Mouse (Mus musculus): ENCODE data around the gene Tmem242. TPM values are rescaled to one million over a fixed set of nuclear protein-coding genes. Genes with fewer than 3 reads are reported as not detected.
"Not testable (repeated sequence)": the region's sequence is repeated elsewhere in the genome, so short reads cannot be mapped to it uniquely, and the experiment has no call there.

The Tmem242 gene
- polyA plus RNA-seq, 1 experiment from 2014 or later = 104 TPM

- not testable (repeated sequence) for H3K27ac ChIP-seq; H3K4me2 ChIP-seq; H3K9ac ChIP-seq; H3K27me3 ChIP-seq (replicated peaks); H3K4me1 ChIP-seq; H3K36me3 ChIP-seq; ATAC-seq (ENCODE audit: insufficient read depth, low FRiP score, low read depth); H3K4me3 ChIP-seq (replicated peaks); H3K9me3 ChIP-seq
- 79% methylated on average over 5 of the region's 5 CpGs for WGBS
Observed at GRCm38 (mm10) chr17:5442403-5442802, 2.3 kb upstream of the Tmem242 start.

DNA sequence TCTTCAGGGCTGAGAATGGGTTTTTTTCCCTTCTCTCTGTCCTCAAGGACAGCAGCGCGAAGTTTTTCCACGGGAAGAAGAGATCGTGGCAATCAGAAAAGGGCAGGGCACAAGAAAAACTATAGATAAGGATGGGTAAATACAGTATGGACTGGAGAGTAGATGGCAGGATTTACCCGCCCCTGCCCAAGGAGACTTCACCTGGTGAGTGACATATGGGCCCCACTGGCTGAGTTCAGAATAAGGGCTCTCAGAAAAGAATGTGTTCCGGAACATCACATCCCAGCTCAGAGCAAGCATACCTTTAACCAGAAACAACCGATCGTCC lies 264 bp downstream of the Tmem242 start:
- H3K9ac ChIP-seq = peak overlapping the region; percentile 73
- H3K27ac ChIP-seq = peak overlapping the region; percentile 69

DNA sequence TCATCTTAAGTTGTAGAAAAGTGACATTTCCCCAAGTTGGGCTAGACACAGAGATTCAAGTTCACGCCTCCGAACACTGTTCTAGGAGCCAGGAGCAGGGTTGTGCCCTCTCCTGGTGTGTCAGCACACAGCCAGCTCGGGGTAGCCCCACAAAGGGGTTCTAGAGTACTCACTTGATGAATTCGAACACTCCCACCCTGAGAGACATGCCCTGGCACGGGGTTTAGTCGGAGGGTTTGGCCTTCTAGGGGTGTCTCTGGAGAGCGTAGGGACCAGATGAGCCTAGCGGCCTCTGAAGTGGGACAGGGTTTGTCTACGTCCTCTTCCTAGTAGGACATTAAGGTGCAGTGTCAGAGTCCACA lies 10.3 kb downstream of the Tmem242 start:
- no peak overlapping the region for H3K27ac ChIP-seq
- no peak overlapping the region for H3K9ac ChIP-seq
- ATAC-seq (ENCODE audit: insufficient read depth, low FRiP score, low read depth) = no peak
- no peak overlapping the region for H3K4me2 ChIP-seq
- 78% methylated on average over 9 of the region's 9 CpGs for WGBS
- H3K4me3 ChIP-seq (replicated peaks) = no peak overlapping the region
- H3K36me3 ChIP-seq = peaks cover 20% of the 10 kb centered on the region
- H3K9me3 ChIP-seq = no peaks in the 10 kb centered on the region
- H3K27me3 ChIP-seq (replicated peaks) = no peaks in the 10 kb centered on the region
- no peaks in the 10 kb centered on the region for H3K4me1 ChIP-seq

More for the DNA sequence above, 264 bp downstream of the Tmem242 start:
- WGBS = under 1% methylated on average over 8 of the region's 8 CpGs
- Histone ChIP-seq H3K4me1 (peaks cover 8% of the 10 kb centered on the region), H3K9me3 (no peaks in the 10 kb centered on the region), H3K4me2 (peak overlapping the region; percentile 62), H3K36me3 (no peaks in the 10 kb centered on the region), H3K27me3 (replicated peaks) (no peaks in the 10 kb centered on the region), H3K4me3 (replicated peaks) (peak overlapping the region; percentile 69)
- no peak for ATAC-seq (ENCODE audit: insufficient read depth, low FRiP score, low read depth)

- ATAC-seq (ENCODE audit: insufficient read depth, low FRiP score, low read depth) = peak; percentile 65
- Histone ChIP-seq H3K9me3 (no peaks in the 10 kb centered on the region), H3K4me1 (no peaks in the 10 kb centered on the region), H3K4me3 (replicated peaks) (no peak overlapping the region), H3K36me3 (peaks cover 20% of the 10 kb centered on the region), H3K9ac (no peak overlapping the region), H3K27me3 (replicated peaks) (no peaks in the 10 kb centered on the region), H3K27ac (no peak overlapping the region), H3K4me2 (no peak overlapping the region)
- WGBS = 55% methylated on average over 10 of the region's 10 CpGs
Observed at GRCm38 (mm10) chr17:5429090-5429771, 10.8 kb downstream of the Tmem242 start.

DNA sequence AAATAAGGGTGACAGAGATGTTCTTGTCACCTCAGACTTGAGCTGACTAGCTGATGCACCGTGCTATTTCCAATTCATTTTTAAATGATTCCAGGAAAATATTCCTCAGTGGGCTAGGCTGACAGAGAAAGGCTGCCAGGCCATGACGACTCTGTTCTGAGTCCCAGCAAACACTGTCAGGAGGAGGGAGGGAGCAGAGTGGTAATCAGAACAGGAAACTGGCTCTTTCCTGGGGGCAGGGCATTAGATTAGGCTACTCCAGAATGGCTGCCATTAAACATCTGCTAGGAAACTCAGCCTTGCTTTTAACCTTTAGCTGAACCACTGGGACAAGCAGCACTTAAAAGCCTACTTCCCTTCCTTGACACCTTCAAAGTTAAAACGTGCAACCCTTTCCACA lies 14.9 kb downstream of the Tmem242 start:
- H3K36me3 ChIP-seq = no peaks in the 10 kb centered on the region
- no peaks in the 10 kb centered on the region for H3K27me3 ChIP-seq (replicated peaks)
- H3K9me3 ChIP-seq = no peaks in the 10 kb centered on the region
- H3K4me3 ChIP-seq (replicated peaks) = no peak overlapping the region
- H3K4me1 ChIP-seq = no peaks in the 10 kb centered on the region
- no peak for ATAC-seq (ENCODE audit: insufficient read depth, low FRiP score, low read depth)
- WGBS = 44% methylated on average over 3 of the region's 3 CpGs
- no peak overlapping the region for H3K4me2 ChIP-seq
- H3K27ac ChIP-seq = no peak overlapping the region
- no peak overlapping the region for H3K9ac ChIP-seq

DNA sequence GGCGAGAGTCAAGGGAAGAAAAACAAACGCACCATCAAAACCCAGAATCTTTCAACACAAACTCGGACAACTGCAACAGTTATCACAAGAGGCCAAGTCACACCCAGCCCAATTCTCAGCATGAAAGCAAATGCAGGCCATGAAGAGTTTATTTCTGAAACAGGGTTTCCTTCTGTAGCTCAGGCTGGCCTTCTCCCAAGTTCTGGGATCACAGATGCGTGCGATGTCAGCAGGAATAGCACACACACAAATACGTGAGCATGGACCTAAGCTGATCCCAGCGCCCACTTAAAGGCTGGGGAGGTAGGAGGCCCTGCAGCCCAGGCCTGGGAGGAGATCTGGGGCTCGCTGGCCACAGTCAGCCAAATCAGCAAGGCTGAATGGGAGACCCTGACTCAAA lies 15.9 kb downstream of the Tmem242 start:
- H3K9me3 ChIP-seq = no peaks in the 10 kb centered on the region
- no peaks in the 10 kb centered on the region for H3K36me3 ChIP-seq
- no peaks in the 10 kb centered on the region for H3K4me1 ChIP-seq
- no peak overlapping the region for H3K9ac ChIP-seq
- no peak overlapping the region for H3K27ac ChIP-seq
- H3K27me3 ChIP-seq (replicated peaks) = no peaks in the 10 kb centered on the region
- no peak overlapping the region for H3K4me2 ChIP-seq
- no peak overlapping the region for H3K4me3 ChIP-seq (replicated peaks)
- ATAC-seq (ENCODE audit: insufficient read depth, low FRiP score, low read depth) = no peak
- WGBS = 83% methylated on average over 8 of the region's 8 CpGs

DNA sequence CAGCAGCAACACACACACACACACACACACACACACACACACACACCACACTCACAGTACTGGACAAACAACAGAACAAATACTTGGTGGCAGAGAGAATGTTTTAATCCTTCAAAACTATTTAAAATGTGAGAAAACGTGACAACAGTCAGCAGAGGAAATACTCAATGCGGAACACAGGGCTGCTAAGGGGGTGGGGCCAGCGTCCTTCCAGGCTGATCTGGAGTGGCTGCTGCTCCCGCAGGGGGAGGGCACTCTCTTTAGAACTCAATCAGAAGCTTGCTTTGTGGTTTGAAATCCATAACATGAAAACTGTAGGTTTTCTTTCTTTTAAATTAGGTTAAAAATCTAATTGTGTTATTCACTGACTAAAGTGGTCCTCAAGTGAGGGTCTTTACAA lies 18.2 kb downstream of the Tmem242 start:
- H3K9me3 ChIP-seq = no peaks in the 10 kb centered on the region
- no peak overlapping the region for H3K4me2 ChIP-seq
- no peaks in the 10 kb centered on the region for H3K27me3 ChIP-seq (replicated peaks)
- 0 out of 2 replicates have a peak, but pooled peaks cover 7% of the 10 kb centered on the region for H3K36me3 ChIP-seq
- WGBS = 46% methylated on average over 4 of the region's 4 CpGs
- no peak overlapping the region for H3K9ac ChIP-seq
- ATAC-seq (ENCODE audit: insufficient read depth, low FRiP score, low read depth) = no peak
- no peaks in the 10 kb centered on the region for H3K4me1 ChIP-seq
- no peak overlapping the region for H3K27ac ChIP-seq
- no peak overlapping the region for H3K4me3 ChIP-seq (replicated peaks)

GRCm38 (mm10) chr17:5419771-5420518 lies 20.1 kb downstream of the Tmem242 start:
- Histone ChIP-seq H3K4me2 (no peak overlapping the region), H3K27me3 (replicated peaks) (no peaks in the 10 kb centered on the region), H3K9me3 (no peaks in the 10 kb centered on the region), H3K4me3 (replicated peaks) (no peak overlapping the region), H3K27ac (no peak overlapping the region), H3K9ac (no peak overlapping the region), H3K4me1 (no peaks in the 10 kb centered on the region), H3K36me3 (0 out of 2 replicates have a peak, but pooled peaks cover 7% of the 10 kb centered on the region)
- ATAC-seq (ENCODE audit: insufficient read depth, low FRiP score, low read depth) = no peak
- 64% methylated on average over 6 of the region's 6 CpGs for WGBS

- no peak for ATAC-seq (ENCODE audit: insufficient read depth, low FRiP score, low read depth)
- H3K27me3 ChIP-seq (replicated peaks) = no peaks in the 10 kb centered on the region
- no peak overlapping the region for H3K9ac ChIP-seq
- H3K9me3 ChIP-seq = no peaks in the 10 kb centered on the region
- WGBS = 84% methylated on average over 9 of the region's 9 CpGs
- H3K4me1 ChIP-seq = no peaks in the 10 kb centered on the region
- no peak overlapping the region for H3K27ac ChIP-seq
- 0 out of 2 replicates have a peak, but pooled peaks cover 7% of the 10 kb centered on the region for H3K36me3 ChIP-seq
- H3K4me2 ChIP-seq = no peak overlapping the region
- H3K4me3 ChIP-seq (replicated peaks) = no peak overlapping the region
Observed at GRCm38 (mm10) chr17:5419056-5419455, 21.0 kb downstream of the Tmem242 start.

GRCm38 (mm10) chr17:5418545-5418944 lies 21.5 kb downstream of the Tmem242 start, which contains the start of gene Ldhal6b:
Gene Ldhal6b, minus strand, starts transcription at chr17:5418767.
- 97% methylated on average over 11 of the region's 11 CpGs for WGBS
- Histone ChIP-seq H3K4me1 (no peaks in the 10 kb centered on the region), H3K4me2 (no peak within 1 kb of the TSS), H3K9me3 (no peaks in the 10 kb centered on the region), H3K9ac (no peak within 1 kb of the TSS), H3K27ac (no peak within 1 kb of the TSS), H3K27me3 (replicated peaks) (no peaks in the 10 kb centered on the region), H3K36me3 (0 out of 2 replicates have a peak, but pooled peaks cover 7% of the 10 kb centered on the region), H3K4me3 (replicated peaks) (no peak within 1 kb of the TSS)
- no peak for ATAC-seq (ENCODE audit: insufficient read depth, low FRiP score, low read depth)

- ATAC-seq (ENCODE audit: insufficient read depth, low FRiP score, low read depth) = no peak
- no peak overlapping the region for H3K9ac ChIP-seq
- H3K4me2 ChIP-seq = no peak overlapping the region
- no peaks in the 10 kb centered on the region for H3K4me1 ChIP-seq
- H3K36me3 ChIP-seq = 0 out of 2 replicates have a peak, but pooled peaks cover 7% of the 10 kb centered on the region
- WGBS = 93% methylated on average over 3 of the region's 3 CpGs
- H3K27ac ChIP-seq = no peak overlapping the region
- no peaks in the 10 kb centered on the region for H3K9me3 ChIP-seq
- H3K4me3 ChIP-seq (replicated peaks) = no peak overlapping the region
- no peaks in the 10 kb centered on the region for H3K27me3 ChIP-seq (replicated peaks)
Observed at GRCm38 (mm10) chr17:5416518-5416917, 23.5 kb downstream of the Tmem242 start.

DNA sequence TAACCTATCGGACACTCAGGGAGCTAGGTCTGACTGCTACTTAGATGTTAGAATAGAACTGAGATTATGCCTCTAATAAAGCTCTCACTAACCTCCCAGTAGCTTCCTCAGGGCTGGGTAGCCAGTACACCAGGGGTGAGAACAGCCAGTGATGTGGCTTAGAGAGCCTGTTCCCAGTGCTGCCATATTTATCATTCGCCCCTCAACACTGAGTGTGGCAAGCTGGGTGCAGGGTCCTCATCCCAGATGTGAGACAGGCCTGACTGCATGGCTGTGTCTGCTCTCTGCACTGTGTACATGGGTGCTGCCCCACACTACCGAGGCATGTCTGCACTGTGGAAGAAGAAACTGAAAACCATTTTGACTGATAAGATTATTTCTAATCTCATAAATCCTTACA lies 26.0 kb downstream of the Tmem242 start:
- WGBS = 78% methylated on average over 3 of the region's 3 CpGs
- H3K4me1 ChIP-seq = no peaks in the 10 kb centered on the region
- H3K4me3 ChIP-seq (replicated peaks) = no peak overlapping the region
- no peak for ATAC-seq (ENCODE audit: insufficient read depth, low FRiP score, low read depth)
- no peaks in the 10 kb centered on the region for H3K9me3 ChIP-seq
- no peak overlapping the region for H3K27ac ChIP-seq
- H3K36me3 ChIP-seq = 0 out of 2 replicates have a peak, but pooled peaks cover 13% of the 10 kb centered on the region
- no peaks in the 10 kb centered on the region for H3K27me3 ChIP-seq (replicated peaks)
- H3K4me2 ChIP-seq = no peak overlapping the region
- H3K9ac ChIP-seq = no peak overlapping the region
